Mouse (Mus musculus): Measurements from ENCODE around the gene Coq8b. TPM values are rescaled to one million over a fixed set of nuclear protein-coding genes. Genes with fewer than 3 reads are reported as not detected.

The Coq8b gene
- total RNA-seq (2014; rRNA removed), result 24.8 and 26.0 TPM in 2 replicates
- polyA plus RNA-seq (2015; fragmentation: Nextera tagmentation; extraction: Ambion mirVana), result 15.1 and 16.7 TPM in 2 replicates

GRCm38 (mm10) chr7:27232781-27233281 lies at the start of gene Coq8b:
Coq8b (plus strand) TSS chr7:27233023.
- Histone ChIP-seq H3K36me3 (ENCODE audit: insufficient read depth, low read length) (no peaks in the 10 kb centered on the region), H3K4me1 (ENCODE audit: insufficient read depth, low read length) (peaks cover 11% of the 10 kb centered on the region), H3K9ac (replicated peaks; ENCODE audit: low read length, poor library complexity, severe bottlenecking) (peak within 1 kb of the TSS; percentile 54), H3K4me2 (ENCODE audit: low read depth, low read length, poor library complexity, severe bottlenecking) (peak within 1 kb of the TSS; percentile 70), H3K27me3 (ENCODE audit: insufficient read depth, low read length) (no peaks in the 10 kb centered on the region), H3K9me3 (ENCODE audit: low read length) (no peaks in the 10 kb centered on the region), H3K27ac (ENCODE audit: low read depth, low read length) (peak within 1 kb of the TSS; percentile 62), H3K4me3 (ENCODE audit: low read depth, low read length) (peak within 1 kb of the TSS; percentile 48)
- peak; percentile 97 for DNase-seq (ENCODE audit: low spot score)
- under 1% methylated on average over 25 of the region's 25 CpGs for WGBS
- peak; percentile 92 for ATAC-seq (ENCODE audit: low FRiP score)
- TF ChIP-seq CTCF (IDR thresholded peaks at IDR 0.05), result peak; percentile 58

DNA sequence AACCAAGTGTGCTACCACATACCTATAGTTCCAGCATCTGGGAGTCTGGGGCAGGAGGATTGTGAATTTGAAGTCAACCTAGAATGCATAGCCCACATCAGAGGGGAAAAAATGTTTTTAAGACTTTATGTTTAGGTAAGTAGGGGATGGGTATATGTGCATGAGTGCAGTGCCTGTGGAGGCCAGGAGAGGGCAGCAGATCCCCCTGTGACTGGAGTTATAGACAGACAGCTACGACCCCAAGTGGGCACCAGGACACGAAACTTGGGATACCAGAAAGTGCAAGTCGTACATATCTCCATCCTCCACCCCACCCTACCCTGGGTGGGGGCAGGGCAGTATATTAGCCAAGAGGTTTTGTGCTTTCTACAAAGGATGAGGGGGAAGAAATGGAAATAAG lies 47.9 kb upstream of the Coq8b start:
- 73% methylated on average over 3 of the region's 3 CpGs for WGBS
- Histone ChIP-seq H3K27me3 (ENCODE audit: insufficient read depth, low read length) (no peaks in the 10 kb centered on the region), H3K4me2 (ENCODE audit: low read depth, low read length, poor library complexity, severe bottlenecking) (no peak overlapping the region), H3K9me3 (ENCODE audit: low read length) (no peaks in the 10 kb centered on the region), H3K27ac (ENCODE audit: low read depth, low read length) (no peak overlapping the region), H3K4me3 (ENCODE audit: low read depth, low read length) (no peak overlapping the region), H3K9ac (replicated peaks; ENCODE audit: low read length, poor library complexity, severe bottlenecking) (no peak overlapping the region), H3K36me3 (ENCODE audit: insufficient read depth, low read length) (peaks cover 44% of the 10 kb centered on the region), H3K4me1 (ENCODE audit: insufficient read depth, low read length) (no peaks in the 10 kb centered on the region)
- DNase-seq (ENCODE audit: low spot score) (peak; percentile 22), ATAC-seq (ENCODE audit: low FRiP score) (no peak)
- TF ChIP-seq CTCF (IDR thresholded peaks at IDR 0.05), result peak; percentile 72

DNA sequence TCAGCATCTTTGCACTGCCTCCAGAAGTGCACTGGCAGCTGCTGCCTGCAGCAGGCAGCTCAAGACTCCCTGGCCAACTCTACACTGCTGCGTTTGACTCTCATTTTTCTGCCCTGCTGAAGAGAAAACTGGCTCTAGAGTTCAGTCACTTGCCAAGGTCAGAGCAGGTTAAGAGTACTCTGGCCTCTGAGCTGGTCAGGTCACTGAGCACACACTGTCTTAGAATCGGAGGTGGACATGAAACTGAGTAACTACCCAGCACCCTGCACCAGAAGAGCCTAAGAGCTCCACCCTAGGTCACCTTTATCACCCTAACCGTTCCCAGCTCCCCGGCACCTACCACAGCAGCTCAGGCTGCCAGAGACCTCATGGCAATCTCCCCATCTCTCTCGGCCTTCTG lies 46.8 kb upstream of the Coq8b start:
- DNase-seq (ENCODE audit: low spot score) (no peak), ATAC-seq (ENCODE audit: low FRiP score) (no peak)
- H3K27me3 ChIP-seq (ENCODE audit: insufficient read depth, low read length), result no peaks in the 10 kb centered on the region
- no peak overlapping the region for H3K9ac ChIP-seq (replicated peaks; ENCODE audit: low read length, poor library complexity, severe bottlenecking)
- no peaks in the 10 kb centered on the region for H3K4me1 ChIP-seq (ENCODE audit: insufficient read depth, low read length)
- no peak overlapping the region for H3K4me2 ChIP-seq (ENCODE audit: low read depth, low read length, poor library complexity, severe bottlenecking)
- H3K36me3 ChIP-seq (ENCODE audit: insufficient read depth, low read length), result peaks cover 53% of the 10 kb centered on the region
- no peak overlapping the region for H3K4me3 ChIP-seq (ENCODE audit: low read depth, low read length)
- no peak overlapping the region for H3K27ac ChIP-seq (ENCODE audit: low read depth, low read length)
- 91% methylated on average over 5 of the region's 5 CpGs for WGBS
- TF ChIP-seq CTCF (IDR thresholded peaks at IDR 0.05), result no peak
- H3K9me3 ChIP-seq (ENCODE audit: low read length), result no peaks in the 10 kb centered on the region

- ATAC-seq (ENCODE audit: low FRiP score) (no peak), DNase-seq (ENCODE audit: low spot score) (no peak)
- H3K27ac ChIP-seq (ENCODE audit: low read depth, low read length), result no peak overlapping the region
- no peaks in the 10 kb centered on the region for H3K27me3 ChIP-seq (ENCODE audit: insufficient read depth, low read length)
- TF ChIP-seq CTCF (IDR thresholded peaks at IDR 0.05), result peak; percentile 35
- no peak overlapping the region for H3K4me2 ChIP-seq (ENCODE audit: low read depth, low read length, poor library complexity, severe bottlenecking)
- no peak overlapping the region for H3K9ac ChIP-seq (replicated peaks; ENCODE audit: low read length, poor library complexity, severe bottlenecking)
- H3K4me3 ChIP-seq (ENCODE audit: low read depth, low read length), result no peak overlapping the region
- whole genome bisulfite sequencing, result 87% methylated on average over 10 of the region's 10 CpGs
- H3K36me3 ChIP-seq (ENCODE audit: insufficient read depth, low read length), result peaks cover 75% of the 10 kb centered on the region
- H3K4me1 ChIP-seq (ENCODE audit: insufficient read depth, low read length), result 0 out of 2 replicates have a peak, but pooled peaks cover under 1% of the 10 kb centered on the region
- H3K9me3 ChIP-seq (ENCODE audit: low read length), result no peaks in the 10 kb centered on the region
These were observed 43.4 kb upstream of the Coq8b start for GRCm38 (mm10) chr7:27189271-27189931.

DNA sequence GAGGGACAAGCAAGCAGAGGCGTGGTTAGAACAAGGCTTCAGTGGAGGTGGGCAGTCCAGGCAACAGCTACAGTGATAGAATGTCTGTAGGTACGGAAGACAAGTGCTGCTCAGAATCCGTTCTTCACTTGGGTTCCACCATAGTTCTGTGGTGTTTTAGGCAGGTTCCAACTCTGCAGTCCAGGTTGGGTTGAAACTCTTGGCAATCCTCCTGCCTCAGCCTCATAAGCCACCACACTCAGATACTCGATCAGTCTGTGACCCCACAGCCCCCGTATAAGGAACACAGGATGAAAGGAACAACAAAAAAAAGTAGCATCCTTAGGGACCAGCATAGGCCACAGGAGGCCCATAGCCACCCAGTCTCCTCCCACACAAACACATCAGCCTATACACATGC lies 40.4 kb upstream of the Coq8b start:
- Histone ChIP-seq H3K4me2 (ENCODE audit: low read depth, low read length, poor library complexity, severe bottlenecking) (no peak overlapping the region), H3K9ac (replicated peaks; ENCODE audit: low read length, poor library complexity, severe bottlenecking) (no peak overlapping the region), H3K36me3 (ENCODE audit: insufficient read depth, low read length) (peaks cover 55% of the 10 kb centered on the region), H3K4me3 (ENCODE audit: low read depth, low read length) (no peak overlapping the region), H3K4me1 (ENCODE audit: insufficient read depth, low read length) (0 out of 2 replicates have a peak, but pooled peaks cover 7% of the 10 kb centered on the region), H3K27me3 (ENCODE audit: insufficient read depth, low read length) (no peaks in the 10 kb centered on the region), H3K9me3 (ENCODE audit: low read length) (no peaks in the 10 kb centered on the region), H3K27ac (ENCODE audit: low read depth, low read length) (no peak overlapping the region)
- WGBS, result 92% methylated on average over 5 of the region's 5 CpGs
- no peak for ATAC-seq (ENCODE audit: low FRiP score)
- TF ChIP-seq CTCF (IDR thresholded peaks at IDR 0.05), result no peak
- DNase-seq (ENCODE audit: low spot score), result no peak

GRCm38 (mm10) chr7:27193731-27194130 lies 39.1 kb upstream of the Coq8b start:
- TF ChIP-seq CTCF (IDR thresholded peaks at IDR 0.05), result no peak
- no peak overlapping the region for H3K4me3 ChIP-seq (ENCODE audit: low read depth, low read length)
- no peak overlapping the region for H3K4me2 ChIP-seq (ENCODE audit: low read depth, low read length, poor library complexity, severe bottlenecking)
- 0 out of 2 replicates have a peak overlapping the region, but pooled peaks have one; percentile 24 for H3K9ac ChIP-seq (replicated peaks; ENCODE audit: low read length, poor library complexity, severe bottlenecking)
- no peaks in the 10 kb centered on the region for H3K27me3 ChIP-seq (ENCODE audit: insufficient read depth, low read length)
- 89% methylated on average over 4 of the region's 4 CpGs for WGBS
- no peak for DNase-seq (ENCODE audit: low spot score)
- no peaks in the 10 kb centered on the region for H3K9me3 ChIP-seq (ENCODE audit: low read length)
- 0 out of 2 replicates have a peak, but pooled peaks cover 7% of the 10 kb centered on the region for H3K4me1 ChIP-seq (ENCODE audit: insufficient read depth, low read length)
- peaks cover 44% of the 10 kb centered on the region for H3K36me3 ChIP-seq (ENCODE audit: insufficient read depth, low read length)
- H3K27ac ChIP-seq (ENCODE audit: low read depth, low read length), result no peak overlapping the region
- ATAC-seq (ENCODE audit: low FRiP score), result no peak
